Mouse (Mus musculus) ES-E14 (cell line): ENCODE data around the gene Wnt3. TPM values are rescaled to one million over a fixed set of nuclear protein-coding genes. Genes with fewer than 3 reads are reported as not detected.
A peak's percentile ranks its signal among the peaks of the same experiment; 100 is the strongest.

ENCODE experiments used
- DNase-seq: peaks from one replicate; pipeline ENCODE4 v3.0.0-alpha.2; 2013; ENCODE audit warnings: low read depth, low spot score
- H3K27ac ChIP-seq: 2 replicates; pipeline ENCODE4 v1.5.1; 2012; ENCODE audit warnings: low read depth, mild to moderate bottlenecking, low read length, moderate library complexity, mixed read lengths; ENCODE audit not compliant: poor library complexity, insufficient read depth, severe bottlenecking
- H3K36me3 ChIP-seq: 2 replicates; pipeline ENCODE4 v1.6.1; 2012; ENCODE audit warnings: mild to moderate bottlenecking, low read length, moderate library complexity, mixed read lengths; ENCODE audit not compliant: control insufficient read depth, poor library complexity, insufficient read depth, severe bottlenecking
- H3K4me1 ChIP-seq, 2 experiments: fragments of 150-350 bp in 1 of 2; sonication (generic) in 1 of 2; 2 replicates each; pipeline ENCODE4 v1.6.1; 2012; ENCODE audit warnings: low read length in 2 of 2, mild to moderate bottlenecking in 1 of 2, mixed read lengths in 1 of 2; ENCODE audit not compliant: control insufficient read depth in 2 of 2, insufficient read depth in 2 of 2, poor library complexity in 1 of 2
- H3K4me3 ChIP-seq, 2 experiments: fragments of 150-350 bp in 1 of 2; sonication (generic) in 1 of 2; 2 replicates each; pipeline ENCODE4 v1.5.1; 2012; ENCODE audit warnings: low read length in 2 of 2, low read depth in 1 of 2, mild to moderate bottlenecking in 1 of 2, mixed read lengths in 1 of 2; ENCODE audit not compliant: insufficient read depth in 1 of 2, poor library complexity in 1 of 2, severe bottlenecking in 1 of 2
- H3K9ac ChIP-seq: 2 replicates; pipeline ENCODE4 v1.6.1; 2012; ENCODE audit warnings: low read depth, mild to moderate bottlenecking, low read length, mixed read lengths; ENCODE audit not compliant: poor library complexity, insufficient read depth, severe bottlenecking
- H3K9me3 ChIP-seq: fragments of 150-350 bp; sonication (generic); 2 replicates; pipeline ENCODE4 v1.6.1; 2012; ENCODE audit warnings: low read depth, mild to moderate bottlenecking, low read length; ENCODE audit not compliant: control insufficient read depth, insufficient read depth
- CHD2 ChIP-seq: IDR thresholded peaks from 2 replicates; pipeline ENCODE4 v1.6.1; 2014; ENCODE audit warnings: mild to moderate bottlenecking, low read depth, low read length, inconsistent platforms
- HCFC1 ChIP-seq: IDR thresholded peaks from 2 replicates; pipeline ENCODE4 v1.6.1; 2012; ENCODE audit warnings: low read length, inconsistent platforms, borderline replicate concordance; ENCODE audit not compliant: insufficient read depth
- MAFK ChIP-seq: IDR thresholded peaks from 2 replicates; pipeline ENCODE4 v1.6.1; 2014; ENCODE audit warnings: mild to moderate bottlenecking, low read depth, low read length, inconsistent platforms; ENCODE audit not compliant: insufficient read depth
- ZC3H11A ChIP-seq: IDR thresholded peaks from 2 replicates; pipeline ENCODE4 v1.6.1; 2012; ENCODE audit warnings: low read depth, mild to moderate bottlenecking, inconsistent platforms, low read length, borderline replicate concordance
- ZNF384 ChIP-seq: IDR thresholded peaks from 2 replicates; pipeline ENCODE4 v1.6.1; 2012; ENCODE audit warnings: low read depth, low read length, inconsistent platforms
- in situ Hi-C, 2 experiments: fragments of 600-800 bp; cut with MboI; formaldehyde crosslinking; loops; one replicate each; pipeline ENCODE4 v1.15.1; 2025; ENCODE audit warnings: low sequenced_read_pairs in 2 of 2, inconsistent platforms in 1 of 2; ENCODE audit not compliant: unreplicated experiment in 2 of 2
- total RNA-seq: library from RNA; depleted of rRNA; stranded (reverse); fragments of 300-350 nt; gene quantifications from 2 replicates; pipeline ENCODE4 v1.2.3, GENCODE M21; 2012

The Wnt3 gene
- total RNA-seq, 1 experiment = 7.5 TPM

DNA sequence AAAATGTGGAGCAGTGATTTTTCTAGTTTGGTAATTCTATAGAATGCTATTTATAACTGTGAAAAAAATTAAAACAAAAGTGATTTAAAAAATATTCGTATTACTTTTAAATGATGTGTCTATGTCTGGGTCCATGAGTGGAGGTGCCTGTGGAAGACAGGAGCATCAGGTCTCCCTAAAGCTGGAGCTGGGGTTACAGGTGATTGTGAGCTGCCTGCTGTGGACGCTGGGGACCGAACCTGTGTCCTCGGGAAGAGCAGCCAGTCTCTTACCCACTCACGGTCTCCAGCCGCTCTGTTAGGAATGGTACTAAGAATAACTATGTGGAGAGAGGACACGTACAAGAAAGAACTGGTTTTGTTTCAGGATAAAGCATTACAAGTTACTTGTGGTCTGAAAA, 82.7 kb downstream of the Wnt3 start:
- Histone ChIP-seq H3K4me3 (no peak overlapping the region), H3K9me3 (no peaks in the 10 kb centered on the region), H3K9ac (no peak overlapping the region), H3K27ac (no peak overlapping the region), H3K4me1 (no peaks in the 10 kb centered on the region), H3K36me3 (peaks cover 12% of the 10 kb centered on the region)
- DNase-seq = no peak
- TF ChIP-seq CHD2 (no peak), MAFK (no peak), ZC3H11A (no peak), ZNF384 (no peak), HCFC1 (no peak)
- in situ Hi-C loops = no loop called here

GRCm38 (mm10) chr11:103858760-103859159, 84.8 kb downstream of the Wnt3 start:
- Histone ChIP-seq H3K9ac (no peak overlapping the region), H3K36me3 (peaks cover 15% of the 10 kb centered on the region), H3K27ac (no peak overlapping the region), H3K4me3 (no peak overlapping the region), H3K4me1 (no peaks in the 10 kb centered on the region), H3K9me3 (no peaks in the 10 kb centered on the region)
- TF ChIP-seq ZC3H11A (no peak), HCFC1 (no peak), MAFK (no peak), CHD2 (no peak), ZNF384 (no peak)
- in situ Hi-C loops = no loop called here
- DNase-seq = no peak

DNA sequence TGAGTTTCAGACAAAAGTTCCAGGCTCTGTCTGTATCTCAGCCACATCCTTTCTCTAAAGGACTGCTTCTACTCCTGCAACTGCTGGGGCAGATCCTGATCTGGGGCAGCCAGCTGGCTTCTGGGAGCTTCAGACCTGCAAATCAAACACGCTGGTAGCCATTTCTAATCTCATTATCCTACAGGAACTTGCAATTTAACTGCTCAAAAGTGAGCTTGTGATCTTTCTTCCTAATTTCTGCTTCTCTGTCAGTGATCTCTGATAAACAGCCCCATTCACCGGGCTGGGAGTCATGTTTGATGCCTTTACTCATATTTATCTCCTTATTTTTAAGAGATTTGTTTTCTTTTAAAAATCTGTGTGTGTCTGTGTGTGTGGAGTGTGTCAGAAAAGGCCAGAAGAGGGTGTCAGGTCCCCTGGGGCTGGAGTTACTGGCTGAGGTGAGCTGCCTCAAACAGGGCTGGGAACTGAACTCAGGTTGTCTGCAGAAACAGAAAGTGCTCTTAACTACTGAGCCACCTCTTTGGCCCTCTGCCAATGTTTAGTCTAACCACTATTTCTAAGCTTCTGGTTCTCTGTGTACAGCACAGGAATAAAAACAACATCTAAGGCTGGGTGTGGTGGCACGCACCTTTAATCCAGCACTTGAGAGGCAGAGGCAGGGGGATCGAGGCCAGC, 86.1 kb downstream of the Wnt3 start:
- Histone ChIP-seq H3K4me1 (peaks cover 0 to 7% of the 10 kb centered on the region in 2 experiments; a peak in 3 of 4 replicates), H3K9ac (no peak overlapping the region), H3K4me3 (no peak overlapping the region), H3K9me3 (no peaks in the 10 kb centered on the region), H3K27ac (no peak overlapping the region), H3K36me3 (peaks cover 15% of the 10 kb centered on the region)
- no peak for DNase-seq
- in situ Hi-C loops = no loop called here
- TF ChIP-seq ZC3H11A (no peak), ZNF384 (no peak), HCFC1 (no peak), MAFK (no peak), CHD2 (no peak)

- no peaks in the 10 kb centered on the region for H3K9me3 ChIP-seq
- peaks cover 12% of the 10 kb centered on the region for H3K36me3 ChIP-seq
- DNase-seq = no peak
- no peak overlapping the region for H3K4me3 ChIP-seq
- H3K27ac ChIP-seq = no peak overlapping the region
- TF ChIP-seq HCFC1 = no peak
- no peak for TF ChIP-seq CHD2
- no peak for TF ChIP-seq ZNF384
- no peak for TF ChIP-seq MAFK
- TF ChIP-seq ZC3H11A = no peak
- H3K4me1 ChIP-seq = peaks cover 0 to 9% of the 10 kb centered on the region in 2 experiments; a peak in 3 of 4 replicates
- in situ Hi-C loops = no loop called here
- no peak overlapping the region for H3K9ac ChIP-seq
Observed at GRCm38 (mm10) chr11:103862951-103863350, 89.0 kb downstream of the Wnt3 start.

- peaks cover 11% of the 10 kb centered on the region for H3K36me3 ChIP-seq
- H3K27ac ChIP-seq = no peak overlapping the region
- H3K4me3 ChIP-seq = no peak overlapping the region
- in situ Hi-C loops = no loop called here
- peaks cover 0 to 9% of the 10 kb centered on the region in 2 experiments; a peak in 3 of 4 replicates for H3K4me1 ChIP-seq
- no peak overlapping the region for H3K9ac ChIP-seq
- TF ChIP-seq ZNF384 (no peak), MAFK (no peak), CHD2 (no peak), ZC3H11A (no peak), HCFC1 (no peak)
- no peaks in the 10 kb centered on the region for H3K9me3 ChIP-seq
- DNase-seq = peak; percentile 17
Observed at GRCm38 (mm10) chr11:103864486-103864885, 90.5 kb downstream of the Wnt3 start.
